In the genomic region with DNA sequence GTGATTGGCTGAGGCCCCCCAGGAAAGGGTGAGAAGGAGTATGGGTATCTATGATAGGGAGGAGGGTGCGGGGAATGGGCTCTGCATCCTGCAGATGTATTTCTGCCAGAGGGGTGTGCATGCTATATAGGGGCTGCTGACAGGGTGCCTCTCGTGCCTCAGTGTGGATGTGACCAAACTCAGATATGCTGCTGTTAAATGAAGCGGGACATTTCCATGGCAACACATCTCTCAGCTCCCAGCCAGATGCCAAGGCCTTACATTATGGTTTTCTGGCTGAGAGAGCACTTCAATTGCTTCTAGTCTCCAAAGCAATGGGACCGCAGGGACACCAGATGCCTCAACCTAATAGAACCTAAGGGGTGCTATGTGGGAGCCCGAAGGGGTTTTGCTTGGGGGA, we compare ENCODE assay signal across 2 mouse cellular contexts.
TF ChIP-seq lines count a peak whose summit lies in the region.

No protein-coding gene starts in this region.

TF ChIP-seq in CH12.LX, 34 proteins besides CTCF, POLR2A, EP300 and RAD21:
- TF ChIP-seq BHLHE40 (IDR thresholded peaks at IDR 0.05; ENCODE audit: low read depth, low read length), result no peak
- no peak for TF ChIP-seq SIN3A (IDR thresholded peaks at IDR 0.05; ENCODE audit: low read length)
- TF ChIP-seq POLR2AphosphoS2 (IDR thresholded peaks at IDR 0.05; ENCODE audit: low read depth, low read length), result 0 out of 2 replicates have a peak, but pooled peaks have one; percentile 51
- no peak for TF ChIP-seq MAZ (IDR thresholded peaks at IDR 0.05; ENCODE audit: low read depth, low read length)
- no peak for TF ChIP-seq CHD2 (IDR thresholded peaks at IDR 0.05; ENCODE audit: low read length)
- TF ChIP-seq ZNF384 (IDR thresholded peaks at IDR 0.05; ENCODE audit: low read depth, low read length), result no peak
- TF ChIP-seq PAX5 (IDR thresholded peaks at IDR 0.05; ENCODE audit: low read length), result no peak
TF ChIP-seq in CH12.LX: peak in this region for 1.

TF ChIP-seq in MEL, 35 proteins besides CTCF, POLR2A, EP300 and RAD21:
- TF ChIP-seq TBP (IDR thresholded peaks at IDR 0.05; ENCODE audit: low read depth, low read length) (no peak), POLR2AphosphoS2 (IDR thresholded peaks at IDR 0.05; ENCODE audit: low read length) (peak; percentile 16; the same call in 1 of the 2 replicates)
